Mouse (Mus musculus) lung, postnatal 14 days (tissue): Measurements from ENCODE around the gene Rbm15b.

Experiments used
- DNase-seq: peaks from one replicate; pipeline ENCODE4 v3.0.0; 2021

Gene Rbm15b

DNA sequence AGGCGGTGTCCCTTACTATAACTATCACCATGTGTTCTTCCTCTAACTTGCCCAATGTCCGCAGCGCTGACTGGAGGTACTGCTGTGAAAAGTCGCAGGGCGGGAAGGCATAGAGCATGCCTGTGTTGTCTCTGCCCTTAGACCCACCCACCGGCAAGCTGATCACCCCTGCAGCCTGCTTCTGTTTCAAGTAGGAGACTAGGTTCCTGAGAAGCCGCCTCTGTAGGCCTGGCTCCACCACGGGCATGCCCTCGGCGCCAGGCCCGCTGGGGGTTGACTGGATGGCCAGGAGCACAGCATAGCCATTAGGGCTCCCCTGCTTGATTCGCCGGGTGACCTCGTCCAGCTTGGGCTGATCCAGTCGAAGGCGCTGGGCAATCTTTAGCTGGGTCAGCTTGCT is 2.9 kb downstream of the Rbm15b start:
- no peak for DNase-seq

DNA sequence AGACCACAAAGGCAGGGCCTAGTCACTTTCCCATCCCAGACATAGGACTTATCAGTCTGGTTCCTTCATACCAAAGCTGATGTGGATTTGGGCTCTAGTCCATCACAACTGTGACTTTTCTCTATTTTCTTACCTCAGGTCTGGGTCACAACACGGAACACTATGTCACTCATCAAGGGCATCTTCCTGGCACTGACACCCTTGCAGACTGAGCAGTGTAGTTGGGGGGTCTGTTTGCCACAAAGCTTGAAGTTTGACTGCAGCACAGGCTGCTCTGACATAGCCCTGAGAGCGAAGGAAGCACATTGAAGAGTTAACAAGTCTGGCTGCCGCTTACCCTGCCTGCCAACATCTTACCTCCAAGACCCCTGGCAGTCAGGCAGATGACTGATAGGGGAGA is 4.1 kb downstream of the Rbm15b start:
- no peak for DNase-seq

DNA sequence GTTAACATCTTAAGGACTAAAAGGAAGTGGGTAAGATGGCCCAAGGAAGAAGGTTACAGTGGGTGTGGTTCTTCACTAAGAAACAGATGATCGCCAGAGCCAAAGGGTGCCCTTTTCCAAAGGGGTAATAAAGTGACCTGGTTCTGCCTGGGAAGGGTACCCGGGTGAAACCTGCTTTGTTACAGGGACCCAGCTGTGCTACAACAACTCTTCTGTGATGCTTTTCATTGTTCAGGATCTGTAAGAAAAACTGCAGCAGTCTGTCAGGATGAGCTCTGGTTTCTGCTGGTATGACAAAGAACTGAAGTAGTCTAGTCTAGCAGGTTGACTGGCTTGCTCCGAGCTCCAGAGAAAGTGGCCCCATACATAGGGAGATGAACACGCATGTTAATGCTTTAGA is 5.1 kb downstream of the Rbm15b start:
- no peak for DNase-seq

DNA sequence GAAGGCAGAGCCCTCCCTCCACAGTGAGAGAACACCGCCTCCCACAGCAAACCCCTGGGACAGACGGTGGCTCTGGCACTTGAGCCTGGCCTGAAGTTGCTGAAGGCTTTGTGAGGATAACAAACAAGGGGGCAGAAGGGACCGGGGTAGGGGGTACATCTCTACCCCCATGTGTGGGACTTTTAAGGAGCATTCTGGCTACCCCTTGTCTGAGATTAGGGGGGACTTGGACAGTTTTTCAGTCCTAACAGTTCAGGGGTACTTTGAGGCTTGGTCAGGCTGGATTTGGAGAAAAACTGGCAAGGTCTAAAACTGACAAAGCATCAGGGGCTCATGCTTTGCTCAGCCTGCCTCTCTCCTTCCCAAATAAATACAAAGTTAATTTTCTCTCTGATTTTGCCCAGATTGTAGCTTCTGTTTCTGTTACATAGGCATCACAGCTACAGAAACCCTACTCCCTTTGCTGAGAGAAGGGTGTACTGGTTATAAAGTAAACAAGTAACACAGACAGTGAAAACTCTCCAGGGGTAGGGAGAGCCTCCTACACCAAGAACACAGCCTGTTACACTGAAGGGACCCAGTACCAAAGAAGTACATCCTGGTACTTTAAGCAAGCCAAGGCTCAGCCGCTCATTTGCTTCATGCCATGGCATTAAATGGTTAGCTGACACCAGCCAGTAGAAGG is 6.0 kb downstream of the Rbm15b start:
- no peak for DNase-seq

DNA sequence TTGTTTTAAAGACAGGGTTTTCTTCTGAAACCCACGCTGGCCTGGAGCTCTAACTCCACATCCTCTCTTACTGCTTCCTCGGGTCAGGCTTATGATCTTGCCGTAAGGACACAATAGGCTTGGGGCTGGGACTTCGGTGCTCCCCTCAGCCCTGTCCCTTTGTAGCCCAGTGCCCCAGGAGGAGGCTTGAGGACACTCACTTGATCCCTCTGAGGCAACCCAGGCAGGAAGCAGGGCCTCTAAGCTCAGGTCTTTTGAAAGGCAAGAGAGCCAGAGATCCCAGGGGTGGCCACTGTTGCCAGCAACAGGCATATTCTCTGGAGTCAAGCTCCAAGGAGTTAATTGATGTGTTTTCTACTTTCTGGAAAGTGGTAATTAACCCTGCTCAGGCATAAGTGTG is 7.8 kb downstream of the Rbm15b start:
- DNase-seq = no peak

DNA sequence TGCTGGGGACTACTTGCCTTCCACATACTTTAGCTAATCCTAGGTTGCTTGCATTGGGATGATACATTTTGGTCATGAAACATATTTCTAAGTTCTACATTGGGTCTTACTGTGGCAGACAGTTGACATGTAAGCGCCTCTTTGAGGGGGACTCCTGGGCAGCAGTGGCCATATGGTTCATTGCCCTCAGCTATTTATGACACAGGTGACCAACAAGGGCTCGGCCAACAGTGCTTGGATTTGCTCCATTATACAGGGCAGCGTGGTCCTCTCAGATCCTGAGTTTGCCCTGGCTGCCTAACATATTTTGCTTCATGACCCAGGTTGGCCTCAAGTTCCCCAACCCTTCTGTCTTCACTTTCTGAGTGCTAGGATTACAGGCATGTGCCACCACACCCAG is 10.6 kb downstream of the Rbm15b start:
- DNase-seq = no peak

DNA sequence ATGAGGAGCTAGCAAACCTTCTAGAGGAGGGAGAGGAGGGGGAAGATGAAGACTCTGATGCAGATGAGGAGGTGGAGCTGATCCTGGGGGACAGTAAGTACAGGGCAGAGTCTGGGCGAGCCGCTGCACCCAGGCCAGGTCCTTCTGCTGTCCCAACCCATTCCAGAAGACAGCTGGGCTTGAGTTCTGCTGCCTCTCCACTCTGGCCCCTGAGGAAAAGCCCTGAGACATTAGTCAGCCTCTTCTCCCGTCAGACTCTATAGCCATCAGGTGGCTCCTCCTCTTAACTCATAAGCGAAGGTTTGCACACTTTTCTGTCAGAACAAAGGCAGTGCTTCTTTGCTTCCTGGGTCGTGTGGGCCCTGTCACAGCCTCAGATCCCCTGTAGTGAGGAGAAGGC is 13.0 kb downstream of the Rbm15b start:
- no peak for DNase-seq

DNA sequence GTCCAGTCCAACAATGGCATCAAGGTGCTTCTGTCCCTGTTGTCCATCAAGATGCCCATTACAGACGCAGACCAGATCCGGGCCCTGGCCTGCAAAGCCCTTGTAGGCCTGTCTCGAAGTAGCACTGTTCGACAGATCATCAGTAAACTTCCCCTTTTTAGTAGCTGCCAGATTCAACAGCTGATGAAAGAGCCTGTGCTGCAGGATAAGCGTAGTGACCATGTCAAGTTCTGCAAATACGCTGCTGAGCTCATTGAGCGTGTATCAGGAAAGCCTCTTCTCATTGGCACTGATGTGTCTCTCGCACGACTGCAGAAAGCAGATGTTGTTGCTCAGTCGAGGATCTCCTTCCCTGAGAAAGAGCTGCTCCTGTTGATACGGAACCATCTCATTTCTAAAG is 29.2 kb downstream of the Rbm15b start:
- no peak for DNase-seq

DNA sequence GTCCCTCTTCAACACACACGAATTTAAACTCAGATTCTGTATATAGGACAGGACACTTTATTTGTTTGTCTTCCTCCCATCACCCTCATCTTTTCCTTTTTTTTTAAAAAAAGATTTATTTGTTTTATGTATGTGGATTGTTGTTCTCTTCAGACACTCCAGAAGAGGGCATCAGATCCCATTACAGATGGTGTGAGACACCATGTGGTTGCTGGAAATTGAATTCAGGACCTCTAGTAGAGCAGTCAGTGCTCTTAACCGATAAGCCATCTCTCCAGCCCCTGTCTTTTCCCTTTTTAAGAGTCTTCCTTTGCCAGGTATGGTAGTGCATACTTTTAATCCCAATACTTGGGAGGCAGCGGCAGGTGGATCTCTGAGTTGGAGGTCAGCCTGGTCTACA is 30.6 kb downstream of the Rbm15b start:
- no peak for DNase-seq

DNA sequence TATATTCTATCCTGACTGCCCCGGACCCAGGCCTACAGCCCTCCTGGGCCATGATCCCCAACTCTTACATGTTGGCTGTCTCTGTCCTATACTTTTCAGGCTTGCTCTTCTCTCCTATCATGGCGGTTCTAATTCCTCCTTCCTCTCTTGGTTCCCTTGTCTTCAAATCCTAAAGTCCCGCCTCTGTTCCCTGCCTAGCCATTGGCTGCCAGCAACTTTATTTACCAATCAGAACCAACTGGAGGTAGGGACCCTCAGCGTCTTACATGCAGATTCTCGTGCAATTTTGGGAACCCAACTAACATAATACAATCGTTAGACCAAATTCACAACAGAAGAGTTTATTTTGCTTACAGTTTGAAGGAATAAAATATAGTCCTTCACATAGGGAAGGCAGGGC is 44.4 kb downstream of the Rbm15b start:
- no peak for DNase-seq

DNA sequence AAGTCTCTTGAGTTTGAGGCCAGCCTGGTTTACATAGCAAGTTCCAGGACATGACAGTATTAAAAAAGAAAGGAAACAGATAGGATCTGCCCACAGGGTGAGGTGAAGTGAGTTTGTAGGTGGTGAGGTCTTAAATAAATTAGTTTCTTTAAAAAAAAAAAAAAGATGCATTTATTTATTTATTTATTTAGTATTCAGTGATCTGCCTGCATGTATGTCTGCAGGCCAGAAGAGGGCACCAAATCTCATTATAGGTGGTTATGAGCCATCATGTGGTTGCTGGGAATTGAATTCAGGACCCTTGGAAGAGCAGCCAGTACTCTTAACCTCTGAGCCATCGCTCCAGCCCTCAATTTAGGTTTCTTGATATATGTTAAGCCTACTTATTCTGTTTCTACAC is 46.7 kb downstream of the Rbm15b start:
- no peak for DNase-seq
